Mouse (Mus musculus): ENCODE measurements around the gene Irf9. TPM values are rescaled to one million over a fixed set of nuclear protein-coding genes. Genes with fewer than 3 reads are reported as not detected.

Irf9 gene
- total RNA-seq, 2 experiments from 2014 or later = 11.6 to 12.1 TPM

DNA sequence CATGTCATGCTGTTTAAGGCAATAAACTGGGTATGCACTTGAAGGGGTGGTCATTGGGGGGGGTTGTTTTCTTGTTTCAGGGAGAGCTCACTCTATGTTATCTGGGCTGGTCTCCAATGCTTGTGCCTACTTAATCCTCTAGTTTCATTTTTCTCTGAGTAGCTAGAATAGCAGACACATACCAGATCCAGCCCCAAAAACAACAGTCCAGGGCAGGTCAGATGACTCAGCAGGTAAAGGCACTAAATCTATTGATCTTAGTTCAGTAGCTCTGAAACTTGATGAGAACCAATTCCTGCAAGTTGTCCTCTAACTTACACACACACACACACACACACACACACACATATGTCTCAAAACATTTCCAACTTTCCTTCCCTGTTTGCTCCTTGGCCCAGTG, 31.6 kb upstream of the Irf9 start:
- Histone ChIP-seq H3K27ac (no peak overlapping the region), H3K4me3 (no peak overlapping the region)
- DNase-seq (ENCODE audit: low spot score in 2 of 2) = no peak
- TF ChIP-seq CTCF (conservative IDR thresholded peaks at IDR 0.05) = no peak

DNA sequence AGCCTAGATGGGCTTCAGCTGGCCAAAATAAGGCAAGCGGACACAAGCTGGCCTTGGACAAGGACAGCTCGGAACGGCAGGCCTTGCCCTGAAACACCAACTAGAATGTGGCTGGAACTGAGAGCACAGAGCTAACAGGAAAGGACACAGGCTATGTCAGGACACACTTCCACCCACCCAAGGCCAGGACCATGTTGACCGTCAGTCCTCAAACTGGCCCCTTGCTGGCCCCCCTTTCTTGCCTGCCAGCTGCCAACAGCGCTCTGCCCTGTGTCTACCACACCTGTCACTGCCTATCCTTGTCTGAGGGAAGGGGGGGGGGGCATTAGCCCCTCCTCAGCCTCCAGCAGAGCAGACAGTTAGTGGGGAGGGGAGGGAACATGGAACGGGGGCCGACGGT, 28.1 kb upstream of the Irf9 start, which contains the start of gene Fitm1:
Gene Fitm1, plus strand, starts transcription at position 316 of the 400 bp plus-strand sequence.
- no peak within 1 kb of the TSS for H3K27ac ChIP-seq
- no peak within 1 kb of the TSS for H3K4me3 ChIP-seq
- no peak for TF ChIP-seq CTCF (conservative IDR thresholded peaks at IDR 0.05)
- DNase-seq (ENCODE audit: low spot score in 2 of 2) = no peak

DNA sequence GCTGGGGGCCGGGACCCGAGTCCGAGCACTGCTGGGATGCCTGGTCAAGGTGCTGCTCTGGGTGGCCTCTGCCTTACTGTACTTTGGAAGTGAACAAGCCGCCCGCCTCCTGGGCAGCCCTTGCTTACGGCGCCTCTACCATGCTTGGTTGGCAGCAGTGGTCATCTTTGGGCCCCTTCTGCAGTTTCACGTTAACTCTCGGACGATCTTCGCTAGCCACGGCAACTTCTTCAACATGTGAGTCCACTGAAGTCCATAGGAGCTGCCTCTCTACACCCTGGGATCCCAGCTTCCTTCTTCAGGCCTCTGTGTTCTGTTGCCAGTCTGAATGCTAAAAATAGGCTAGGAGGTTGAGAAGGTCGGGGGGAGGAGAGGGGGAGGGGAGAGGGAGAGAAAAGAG, 27.7 kb upstream of the Irf9 start:
- H3K4me3 ChIP-seq = no peak overlapping the region
- no peak overlapping the region for H3K27ac ChIP-seq
- no peak for DNase-seq (ENCODE audit: low spot score in 2 of 2)
- TF ChIP-seq CTCF (conservative IDR thresholded peaks at IDR 0.05) = no peak

DNA sequence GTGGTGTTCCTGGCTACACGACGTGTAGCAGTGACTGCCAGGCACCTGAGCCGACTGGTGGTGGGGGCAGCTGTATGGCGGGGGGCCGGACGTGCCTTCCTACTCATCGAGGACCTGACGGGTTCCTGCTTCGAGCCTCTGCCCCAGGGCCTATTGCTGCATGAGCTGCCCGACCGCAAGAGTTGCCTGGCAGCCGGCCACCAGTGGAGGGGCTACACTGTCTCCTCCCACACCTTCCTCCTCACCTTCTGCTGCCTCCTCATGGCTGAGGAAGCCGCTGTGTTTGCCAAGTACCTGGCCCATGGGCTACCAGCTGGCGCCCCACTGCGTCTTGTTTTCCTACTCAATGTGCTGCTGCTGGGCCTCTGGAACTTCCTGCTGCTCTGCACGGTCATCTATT, 27.0 kb upstream of the Irf9 start:
- H3K4me3 ChIP-seq = no peak overlapping the region
- no peak for DNase-seq (ENCODE audit: low spot score in 2 of 2)
- H3K27ac ChIP-seq = no peak overlapping the region
- TF ChIP-seq CTCF (conservative IDR thresholded peaks at IDR 0.05) = no peak

DNA sequence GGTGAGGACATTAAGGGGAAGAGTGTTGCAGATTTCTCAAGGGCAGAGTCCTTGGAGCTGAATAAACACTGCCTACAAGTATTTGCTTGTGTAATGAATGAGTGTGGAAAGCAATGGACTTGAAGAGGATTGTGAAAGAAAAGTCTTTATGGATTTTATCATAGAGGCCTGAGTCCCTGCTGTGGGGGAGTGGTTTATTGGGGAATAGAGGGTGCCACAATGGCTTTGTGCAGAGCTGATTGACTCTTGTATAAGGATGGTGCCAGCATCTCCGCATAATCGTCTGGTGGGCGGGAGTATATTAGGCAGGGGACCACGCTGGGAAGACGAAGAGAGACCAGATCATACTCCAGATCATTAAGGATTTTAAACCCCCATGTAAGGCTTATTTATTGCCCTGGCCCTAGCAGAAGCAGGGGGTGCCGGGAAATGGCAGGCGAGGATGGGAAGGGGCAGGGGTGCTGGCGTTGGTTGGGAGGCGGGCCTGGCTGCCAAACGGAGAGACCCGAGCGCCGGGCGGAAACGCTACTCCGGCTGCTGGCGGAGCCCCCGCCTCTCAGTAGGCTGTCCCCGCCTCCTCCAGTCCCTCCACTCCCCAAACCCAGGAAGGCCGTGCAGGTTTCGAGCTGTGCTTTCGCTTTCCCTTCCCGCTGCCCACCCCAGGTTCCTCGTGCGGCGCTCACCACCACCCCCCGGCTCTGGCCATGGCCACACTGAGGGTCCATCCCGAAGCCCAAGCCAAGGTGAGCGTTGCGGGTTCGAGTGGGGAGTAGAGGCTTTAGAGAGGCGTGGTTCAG, 25.3 kb upstream of the Irf9 start, which contains the start of gene Psme1:
Gene Psme1, plus strand, starts transcription at position 253 of the 797 bp plus-strand sequence.
- TF ChIP-seq CTCF (conservative IDR thresholded peaks at IDR 0.05) = no peak
- H3K27ac ChIP-seq = peak within 1 kb of the TSS; percentile 87

DNA sequence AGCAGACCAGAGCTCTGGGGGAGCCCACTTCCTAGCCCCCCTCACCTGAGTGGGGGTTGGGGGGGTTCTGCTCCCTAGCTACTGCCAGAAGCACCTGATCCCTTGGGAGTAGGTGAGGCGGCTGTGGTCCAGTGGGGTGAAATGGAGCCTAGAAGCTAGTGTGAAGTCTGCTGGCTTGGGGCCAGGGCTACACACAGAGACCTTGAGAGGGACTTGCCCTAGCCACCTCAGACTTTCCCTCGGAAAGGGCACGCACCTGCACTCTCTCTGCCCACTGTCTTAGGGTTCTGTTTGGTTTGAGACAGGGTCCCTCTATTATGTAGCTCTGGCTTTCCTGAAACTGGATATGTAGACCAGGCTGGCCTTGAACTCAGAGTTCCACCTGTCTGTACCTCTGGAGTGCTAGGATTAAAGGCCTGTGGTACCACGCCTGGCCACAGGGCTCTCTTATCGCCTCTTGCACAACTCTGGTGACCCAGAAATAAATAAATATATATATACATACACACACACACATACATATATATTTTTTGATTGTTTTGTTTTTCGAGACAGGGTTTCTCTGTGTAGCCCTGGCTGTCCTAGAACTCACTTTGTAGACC, 24.6 kb upstream of the Irf9 start:
- Histone ChIP-seq H3K27ac (peak overlapping the region; percentile 87), H3K4me3 (peak overlapping the region; percentile 66)
- no peak for DNase-seq (ENCODE audit: low spot score in 2 of 2)
- peak; percentile 17; the same call in 1 of the 2 replicates for TF ChIP-seq CTCF (conservative IDR thresholded peaks at IDR 0.05)

More for the DNA sequence above, 25.3 kb upstream of the Irf9 start, which contains the start of gene Psme1:
- peak within 1 kb of the TSS; percentile 66 for H3K4me3 ChIP-seq
- DNase-seq (ENCODE audit: low spot score in 2 of 2) = peak; percentile 63 to 66

DNA sequence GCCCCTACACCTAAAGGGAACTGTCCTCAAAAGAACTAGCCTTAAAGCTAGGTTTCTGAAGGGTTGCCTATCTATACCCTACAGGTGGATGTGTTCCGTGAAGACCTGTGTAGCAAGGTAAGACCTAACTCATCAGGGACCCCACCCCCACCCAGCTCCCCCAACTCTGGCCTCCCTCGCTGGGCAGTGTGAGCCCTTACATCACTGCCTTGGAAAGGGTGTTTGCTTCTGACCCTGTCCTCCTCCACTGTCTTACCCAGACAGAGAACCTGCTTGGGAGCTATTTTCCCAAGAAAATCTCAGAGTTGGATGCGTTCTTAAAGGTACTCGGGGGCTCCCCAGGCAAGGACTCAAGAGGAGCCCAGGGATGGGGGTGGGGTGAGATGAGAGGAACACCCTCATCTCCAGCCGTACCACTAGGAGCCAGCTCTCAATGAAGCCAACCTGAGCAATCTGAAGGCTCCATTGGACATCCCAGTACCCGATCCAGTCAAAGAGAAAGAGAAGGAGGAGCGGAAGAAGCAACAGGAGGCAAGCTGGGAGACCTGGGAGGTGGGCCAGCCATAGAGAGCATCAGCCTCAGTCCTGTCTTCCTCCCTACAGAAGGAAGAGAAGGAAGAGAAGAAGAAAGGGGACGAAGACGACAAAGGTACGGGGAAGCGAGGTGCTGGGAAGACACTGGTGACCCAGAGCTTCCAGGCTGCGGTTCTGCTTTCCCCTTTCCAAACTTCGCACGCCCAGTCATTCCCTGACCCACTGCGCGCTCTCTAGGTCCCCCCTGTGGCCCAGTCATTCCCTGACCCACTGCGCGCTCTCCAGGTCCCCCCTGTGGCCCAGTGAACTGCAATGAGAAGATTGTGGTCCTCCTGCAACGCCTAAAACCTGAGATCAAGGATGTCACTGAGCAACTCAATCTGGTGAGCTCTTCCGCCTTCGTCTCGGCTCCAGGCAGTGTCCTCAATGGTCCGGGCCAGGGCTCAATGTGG, 23.6 kb upstream of the Irf9 start:
- no peak for DNase-seq (ENCODE audit: low spot score in 2 of 2)
- TF ChIP-seq CTCF (conservative IDR thresholded peaks at IDR 0.05) = no peak

DNA sequence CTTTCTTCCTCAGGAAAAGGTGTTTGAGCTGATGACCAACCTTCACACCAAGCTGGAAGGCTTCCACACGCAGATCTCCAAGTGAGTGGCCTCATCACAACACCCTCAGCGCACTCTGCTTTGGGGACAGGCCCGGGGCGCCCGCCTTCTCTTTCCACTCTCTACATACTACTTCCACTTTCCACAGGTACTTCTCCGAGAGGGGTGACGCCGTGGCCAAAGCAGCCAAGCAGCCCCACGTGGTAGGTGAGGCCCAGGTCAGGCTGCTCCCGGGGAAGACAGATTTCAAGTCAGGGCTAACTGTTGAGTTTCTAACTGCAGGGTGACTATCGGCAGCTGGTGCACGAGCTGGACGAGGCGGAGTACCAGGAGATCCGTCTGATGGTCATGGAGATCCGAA, 22.6 kb upstream of the Irf9 start:
- no peak for DNase-seq (ENCODE audit: low spot score in 2 of 2)
- no peak overlapping the region for H3K4me3 ChIP-seq
- TF ChIP-seq CTCF (conservative IDR thresholded peaks at IDR 0.05) = no peak
- H3K27ac ChIP-seq = no peak overlapping the region

More for the DNA sequence above, 23.6 kb upstream of the Irf9 start:
- no peak overlapping the region for H3K4me3 ChIP-seq
- H3K27ac ChIP-seq = no peak overlapping the region

DNA sequence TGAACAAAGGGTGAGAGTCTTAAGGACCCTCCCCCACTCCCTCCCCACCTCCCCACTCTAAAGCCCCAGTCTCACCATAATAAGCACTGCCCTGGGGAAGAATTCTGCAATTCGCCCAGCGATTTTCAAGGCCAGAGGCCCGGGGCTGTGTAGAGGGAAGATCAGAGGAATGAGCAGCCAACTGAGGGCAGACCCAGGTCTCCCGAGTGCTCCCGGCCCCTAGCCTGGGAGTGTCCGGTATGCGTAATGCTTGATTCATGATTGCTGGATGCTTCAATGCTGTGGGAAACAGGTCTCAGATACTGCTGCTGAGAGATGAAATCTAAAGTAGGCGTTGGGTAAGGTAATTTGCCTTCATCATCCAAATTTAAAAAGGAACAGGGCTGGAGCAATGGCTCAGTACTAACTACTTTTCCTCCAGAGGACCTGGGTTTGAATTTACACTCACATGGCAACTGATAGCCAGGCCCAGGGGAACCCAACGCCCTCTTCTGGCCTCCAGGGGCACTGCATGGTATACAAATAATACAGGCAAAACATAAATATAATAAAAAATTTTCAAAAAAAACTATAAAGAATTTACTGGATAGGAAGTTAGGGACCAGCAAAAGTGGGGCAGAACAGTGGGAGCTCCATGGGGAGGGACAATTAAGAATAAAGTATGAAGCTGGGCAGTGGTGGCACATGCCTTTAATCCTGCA, 21.2 kb upstream of the Irf9 start:
- no peak overlapping the region for H3K27ac ChIP-seq
- DNase-seq (ENCODE audit: low spot score in 2 of 2) = no peak
- TF ChIP-seq CTCF (conservative IDR thresholded peaks at IDR 0.05) = peak; percentile 76
- no peak overlapping the region for H3K4me3 ChIP-seq

DNA sequence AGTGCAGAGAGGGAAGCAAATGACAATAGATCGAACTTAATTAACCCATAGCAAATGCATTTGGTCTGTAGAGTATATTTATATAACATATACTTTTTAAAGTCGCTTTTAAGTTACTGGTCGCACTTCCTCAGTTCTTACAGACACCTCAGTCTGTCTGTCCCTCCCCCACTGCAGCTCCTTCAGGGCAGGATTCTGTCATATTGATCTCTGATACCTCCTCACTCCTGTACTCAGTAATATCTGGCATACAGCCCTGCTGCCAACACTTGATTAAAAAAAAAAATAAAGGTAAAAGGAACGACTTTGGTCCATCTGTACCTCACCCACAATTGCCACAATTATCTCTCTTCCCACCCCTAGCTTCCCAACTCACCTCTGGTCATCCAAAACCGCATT, 19.1 kb upstream of the Irf9 start:
- no peak for DNase-seq (ENCODE audit: low spot score in 2 of 2)
- TF ChIP-seq CTCF (conservative IDR thresholded peaks at IDR 0.05) = no peak
- Histone ChIP-seq H3K4me3 (peak overlapping the region; percentile 84), H3K27ac (peak overlapping the region; percentile 93)

DNA sequence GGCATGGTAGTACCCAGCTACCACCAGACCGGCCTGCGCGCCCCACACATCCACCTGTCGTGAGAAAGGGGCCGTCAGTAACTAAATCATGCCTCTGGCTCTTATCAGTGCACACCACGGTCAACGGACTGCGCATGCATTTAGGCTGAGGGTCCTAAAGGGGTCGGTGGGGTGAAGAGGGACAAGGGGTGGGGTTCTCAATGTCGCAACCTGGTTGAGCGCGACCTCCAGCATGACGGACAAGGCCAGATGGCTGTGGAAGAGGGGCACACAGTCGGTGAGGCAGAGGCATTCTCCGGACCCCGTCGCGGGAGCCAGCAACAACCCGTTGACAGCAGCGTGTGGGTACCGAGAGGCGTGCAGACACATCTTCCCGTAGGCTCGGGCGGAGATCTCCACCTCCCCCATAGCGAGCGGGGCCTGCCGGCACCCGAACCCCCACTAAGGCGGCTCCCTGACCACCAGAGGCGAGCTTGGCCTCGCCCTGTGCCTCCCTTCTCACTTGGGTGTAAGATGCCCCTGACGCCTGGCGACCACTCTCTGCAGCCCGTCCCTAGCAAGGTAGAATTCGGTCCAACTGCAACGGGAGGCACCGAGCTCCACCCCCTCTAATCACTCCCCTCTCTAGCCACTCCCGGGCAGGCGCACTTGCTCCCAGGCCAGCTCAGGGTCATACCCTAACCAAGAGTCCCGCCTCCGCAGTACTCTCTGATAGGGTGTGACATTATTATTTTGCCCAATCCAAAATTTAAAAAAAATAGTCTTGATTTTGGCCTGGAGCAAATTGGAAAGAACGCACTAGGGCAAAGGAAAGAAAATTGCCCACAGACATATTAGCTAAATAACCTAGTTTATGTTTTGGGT, 18.4 kb upstream of the Irf9 start, which contains the start of gene Emc9:
Gene Emc9, minus strand, starts transcription at position 601 of the 864 bp plus-strand sequence.
- no peak for TF ChIP-seq CTCF (conservative IDR thresholded peaks at IDR 0.05)
- peak within 1 kb of the TSS; percentile 84 for H3K4me3 ChIP-seq
- DNase-seq (ENCODE audit: low spot score in 2 of 2) = peak; percentile 61 to 66
- H3K27ac ChIP-seq = peak within 1 kb of the TSS; percentile 93

All from layer of hippocampus, adult 2 months (tissue).